ENCODE assay signal across 20 mouse cellular contexts in genomic region chr4:12776217-12776578, GRCm38 (mm10).
DNase-seq lines count a peak whose midpoint lies in the region; ATAC-seq lines count a peak whose summit lies in the region.
"Had no signal": no experiment of that assay in that cellular context is flagged by ENCODE, and none has a peak within 500 bp of the region (broad histone marks: within the 10 kb centered on the region; RNA-seq: fewer than 3 reads in every experiment).

No protein-coding gene starts in this region.

- 85% methylated on average over 2 of the region's 2 CpGs for WGBS in hindbrain, embryonic 13.5 days
- 80% methylated on average over 2 of the region's 2 CpGs for WGBS in hindbrain, embryonic 16.5 days
- 51% methylated on average over 2 of the region's 2 CpGs for whole genome bisulfite sequencing in embryonic facial prominence, embryonic 11.5 days
- 42% methylated on average over 2 of the region's 2 CpGs for WGBS in limb, embryonic 10.5 days
- WGBS in midbrain, embryonic 15.5 days, result 87% methylated on average over 2 of the region's 2 CpGs

- H3K27ac ChIP-seq in hindbrain, embryonic 13.5 days, result peak overlapping the region; percentile 41; the same call in 1 of the 2 replicates
- no peak overlapping the region for H3K27ac ChIP-seq in hindbrain, embryonic 16.5 days (ENCODE audit: low read depth, low read length)
- H3K27ac ChIP-seq in embryonic facial prominence, embryonic 11.5 days (replicated peaks; ENCODE audit: low read depth, low read length), result no peak overlapping the region
- peak overlapping the region; percentile 51 for H3K27ac ChIP-seq in limb, embryonic 10.5 days
- peak overlapping the region; percentile 27; the same call in 1 of the 2 replicates for H3K27ac ChIP-seq in midbrain, embryonic 15.5 days
- H3K27ac ChIP-seq: embryonic facial prominence, embryonic 13.5 days; left cerebral cortex, adult 2 months; limb, embryonic 15.5 days; liver, embryonic 15.5 days; stomach, embryonic 15.5 days had no signal

- H3K4me2 ChIP-seq in hindbrain, embryonic 13.5 days, result no peak overlapping the region
- no peak overlapping the region for H3K4me2 ChIP-seq in hindbrain, embryonic 16.5 days (ENCODE audit: low read length)
- no peak overlapping the region for H3K4me2 ChIP-seq in embryonic facial prominence, embryonic 11.5 days (ENCODE audit: low read depth, low read length)
- no peak overlapping the region for H3K4me2 ChIP-seq in midbrain, embryonic 15.5 days
- H3K4me2 ChIP-seq: embryonic facial prominence, embryonic 13.5 days; heart, embryonic 11.5 days; limb, embryonic 15.5 days; liver, embryonic 15.5 days; stomach, embryonic 15.5 days had no signal

- no peak overlapping the region for H3K9ac ChIP-seq in hindbrain, embryonic 13.5 days
- no peak overlapping the region for H3K9ac ChIP-seq in hindbrain, embryonic 16.5 days (ENCODE audit: low read depth, low read length)
- H3K9ac ChIP-seq in embryonic facial prominence, embryonic 11.5 days (replicated peaks; ENCODE audit: low read length), result no peak overlapping the region
- no peak overlapping the region for H3K9ac ChIP-seq in midbrain, embryonic 15.5 days
- H3K9ac ChIP-seq: embryonic facial prominence, embryonic 13.5 days; limb, embryonic 15.5 days; liver, embryonic 15.5 days; stomach, embryonic 15.5 days had no signal

- H3K4me1 ChIP-seq in hindbrain, embryonic 13.5 days (replicated peaks), result peaks cover 26% of the 10 kb centered on the region
- no peaks in the 10 kb centered on the region; the same call in none of the 2 replicates for H3K4me1 ChIP-seq in hindbrain, embryonic 16.5 days (ENCODE audit: control insufficient read depth, insufficient read depth, low read depth, low read length)
- H3K4me1 ChIP-seq in embryonic facial prominence, embryonic 11.5 days (ENCODE audit: control insufficient read depth, insufficient read depth, low read length), result no peaks in the 10 kb centered on the region
- H3K4me1 ChIP-seq in limb, embryonic 10.5 days, result peaks cover 29% of the 10 kb centered on the region
- peaks cover 18% of the 10 kb centered on the region for H3K4me1 ChIP-seq in midbrain, embryonic 15.5 days
- H3K4me1 ChIP-seq: liver, embryonic 15.5 days; stomach, embryonic 15.5 days had no signal

- ATAC-seq in hindbrain, embryonic 13.5 days (ENCODE audit: low FRiP score), result 0 out of 2 replicates have a peak, but pooled peaks have one; percentile 24
- ATAC-seq in hindbrain, embryonic 16.5 days, result no peak
- 0 out of 2 replicates have a peak, but pooled peaks have one; percentile 62 for ATAC-seq in embryonic facial prominence, embryonic 11.5 days (replicated peaks; ENCODE audit: insufficient number of reproducible peaks, low FRiP score, low TSS enrichment, low read depth)
- ATAC-seq in midbrain, embryonic 15.5 days (replicated peaks), result no peak
- ATAC-seq: inflammation-experienced regulatory T-cells, adult 6 months; lung, postnatal 0 days had no signal

- no peaks in the 10 kb centered on the region for H3K27me3 ChIP-seq in hindbrain, embryonic 13.5 days
- H3K27me3 ChIP-seq in hindbrain, embryonic 16.5 days (replicated peaks; ENCODE audit: control insufficient read depth, insufficient read depth, low read length), result no peaks in the 10 kb centered on the region
- no peaks in the 10 kb centered on the region for H3K27me3 ChIP-seq in embryonic facial prominence, embryonic 11.5 days (ENCODE audit: control insufficient read depth, insufficient read depth, low read length)
- no peaks in the 10 kb centered on the region for H3K27me3 ChIP-seq in limb, embryonic 10.5 days (ENCODE audit: low read depth, poor library complexity, severe bottlenecking)
- no peaks in the 10 kb centered on the region for H3K27me3 ChIP-seq in midbrain, embryonic 15.5 days (replicated peaks)
- H3K27me3 ChIP-seq: embryonic facial prominence, embryonic 13.5 days; limb, embryonic 15.5 days; liver, embryonic 15.5 days; stomach, embryonic 15.5 days had no signal

- no peak overlapping the region for H3K4me3 ChIP-seq in hindbrain, embryonic 13.5 days
- no peak overlapping the region for H3K4me3 ChIP-seq in hindbrain, embryonic 16.5 days (ENCODE audit: low read length)
- no peak overlapping the region for H3K4me3 ChIP-seq in embryonic facial prominence, embryonic 11.5 days (ENCODE audit: low read depth, low read length)
- no peak overlapping the region for H3K4me3 ChIP-seq in limb, embryonic 10.5 days
- no peak overlapping the region for H3K4me3 ChIP-seq in midbrain, embryonic 15.5 days
- H3K4me3 ChIP-seq: embryonic facial prominence, embryonic 13.5 days; left cerebral cortex, adult 2 months; limb, embryonic 15.5 days; liver, embryonic 15.5 days; stomach, embryonic 15.5 days had no signal

- H3K9me3 ChIP-seq in hindbrain, embryonic 13.5 days, result no peaks in the 10 kb centered on the region
- H3K9me3 ChIP-seq in hindbrain, embryonic 16.5 days (ENCODE audit: control insufficient read depth, low read length), result no peaks in the 10 kb centered on the region
- no peaks in the 10 kb centered on the region for H3K9me3 ChIP-seq in embryonic facial prominence, embryonic 11.5 days (replicated peaks; ENCODE audit: control insufficient read depth, low read length)
- no peaks in the 10 kb centered on the region for H3K9me3 ChIP-seq in limb, embryonic 10.5 days (replicated peaks)
- H3K9me3 ChIP-seq in midbrain, embryonic 15.5 days, result no peaks in the 10 kb centered on the region
- H3K9me3 ChIP-seq: embryonic facial prominence, embryonic 13.5 days; limb, embryonic 15.5 days; liver, embryonic 15.5 days; stomach, embryonic 15.5 days had no signal

- peak; percentile 40 for DNase-seq in embryonic facial prominence, embryonic 11.5 days (ENCODE audit: low spot score)
- peak; percentile 43 for DNase-seq in limb, embryonic 10.5 days (ENCODE audit: low spot score)
- no peak for DNase-seq in layer of hippocampus, adult 11-12 months (ENCODE audit: low spot score)
- DNase-seq in cerebellum, postnatal 25 days, result no peak
- DNase-seq: cerebellum, adult 2 months; kidney, adult 2 months; kidney, postnatal 14 days; right cerebral cortex, postnatal 25 days; thymus, adult 18-20 months had no signal

- no peaks in the 10 kb centered on the region for H3K36me3 ChIP-seq in hindbrain, embryonic 13.5 days
- H3K36me3 ChIP-seq in hindbrain, embryonic 16.5 days (ENCODE audit: control insufficient read depth, insufficient read depth, low read length), result no peaks in the 10 kb centered on the region
- no peaks in the 10 kb centered on the region for H3K36me3 ChIP-seq in embryonic facial prominence, embryonic 11.5 days (replicated peaks; ENCODE audit: control insufficient read depth, insufficient read depth, low read depth, low read length)
- no peaks in the 10 kb centered on the region for H3K36me3 ChIP-seq in limb, embryonic 10.5 days
- H3K36me3 ChIP-seq in midbrain, embryonic 15.5 days (replicated peaks), result no peaks in the 10 kb centered on the region
- H3K36me3 ChIP-seq: embryonic facial prominence, embryonic 13.5 days; limb, embryonic 15.5 days; liver, embryonic 15.5 days; stomach, embryonic 15.5 days had no signal

Comparison
In these comparisons a context has a peak if more than half of its experiments do, and no peak if none do; other contexts are left out.
1. ATAC-seq: peak in hindbrain, embryonic 13.5 days (single experiment) and embryonic facial prominence, embryonic 11.5 days (single experiment); none in hindbrain, embryonic 16.5 days (single experiment) and midbrain, embryonic 15.5 days (single experiment).
2. H3K27ac ChIP-seq: peak in hindbrain, embryonic 13.5 days (single experiment), limb, embryonic 10.5 days (single experiment) and midbrain, embryonic 15.5 days (single experiment); none in hindbrain, embryonic 16.5 days (single experiment) and embryonic facial prominence, embryonic 11.5 days (single experiment).
3. DNase-seq: peak in embryonic facial prominence, embryonic 11.5 days (single experiment) and limb, embryonic 10.5 days (single experiment); none in layer of hippocampus, adult 11-12 months (single experiment) and cerebellum, postnatal 25 days (0 of 2).